Mouse (Mus musculus) hindbrain, embryonic 11.5 days (tissue): ENCODE data around the gene Kansl3. TPM values are rescaled to one million over a fixed set of nuclear protein-coding genes. Genes with fewer than 3 reads are reported as not detected.

ENCODE experiments used
- ATAC-seq: fragments of 200-750 bp; cut with Nextera tagmentation; 2 replicates; pipeline ENCODE4 v1.8.0; 2017; ENCODE audit warnings: mild to moderate bottlenecking, moderate TSS enrichment, moderate library complexity; ENCODE audit not compliant: low FRiP score
- DNase-seq: peaks from one replicate; pipeline ENCODE4 v3.0.0-alpha.2; 2015; ENCODE audit warnings: low spot score
- H3K27ac ChIP-seq: fragments of 300-500 bp; sonication (generic); 2 replicates; pipeline ENCODE4 v1.5.1; 2014; ENCODE audit warnings: mild to moderate bottlenecking, low read depth, low read length
- H3K27me3 ChIP-seq: fragments of 300-500 bp; sonication (generic); 2 replicates; pipeline ENCODE4 v1.6.1; 2014; ENCODE audit warnings: mild to moderate bottlenecking, low read length, moderate library complexity, mixed read lengths; ENCODE audit not compliant: control insufficient read depth, insufficient read depth
- H3K36me3 ChIP-seq: fragments of 300-500 bp; sonication (generic); 2 replicates; pipeline ENCODE4 v1.6.1; 2014; ENCODE audit warnings: mild to moderate bottlenecking, low read length, moderate library complexity, mixed read lengths; ENCODE audit not compliant: control insufficient read depth, insufficient read depth
- H3K4me1 ChIP-seq: fragments of 300-500 bp; sonication (generic); replicated peaks from 2 replicates; pipeline ENCODE4 v1.6.1; 2014; ENCODE audit warnings: low read length, mixed read lengths; ENCODE audit not compliant: control insufficient read depth, insufficient read depth
- H3K4me2 ChIP-seq: fragments of 300-500 bp; sonication (generic); replicated peaks from 2 replicates; pipeline ENCODE4 v1.6.1; 2014; ENCODE audit warnings: mild to moderate bottlenecking, low read depth, low read length
- H3K4me3 ChIP-seq: fragments of 300-500 bp; sonication (generic); 2 replicates; pipeline ENCODE4 v1.5.1; 2014; ENCODE audit warnings: low read depth, low read length
- H3K9ac ChIP-seq: fragments of 300-500 bp; sonication (generic); 2 replicates; pipeline ENCODE4 v1.6.1; 2014; ENCODE audit warnings: low read depth, low read length
- H3K9me3 ChIP-seq: fragments of 300-500 bp; sonication (generic); 2 replicates; pipeline ENCODE4 v1.6.1; 2016; ENCODE audit warnings: low read length; ENCODE audit not compliant: control insufficient read depth
- WGBS: fragments of 180-500 bp; shearing (Covaris S2); extraction: QIAGEN DNeasy Blood & Tissue Kit; methylation state at CpG from one replicate; pipeline ENCODE4 v1.1.7; 2014; 5-methylcytosine and 5-hydroxymethylcytosine counted together
- polyA plus RNA-seq: library from polyadenylated mRNA; unstranded; fragments of >200 nt; fragmentation: Nextera tagmentation; extraction: Ambion mirVana; gene quantifications from 2 replicates; pipeline ENCODE4 v1.2.1, GENCODE M21; 2014

The Kansl3 gene
- polyA plus RNA-seq, 1 experiment from 2014 or later = 30.5 TPM

GRCm38 (mm10) chr1:36325900-36326321, 43.1 kb downstream of the Kansl3 start:
- Histone ChIP-seq H3K27me3 (no peaks in the 10 kb centered on the region), H3K9me3 (no peaks in the 10 kb centered on the region), H3K27ac (no peak overlapping the region), H3K4me3 (no peak overlapping the region), H3K36me3 (no peaks in the 10 kb centered on the region), H3K9ac (no peak overlapping the region), H3K4me1 (no peaks in the 10 kb centered on the region), H3K4me2 (no peak overlapping the region)
- no peak for DNase-seq
- 94% methylated on average over 2 of the region's 2 CpGs for WGBS
- no peak for ATAC-seq

- WGBS = 59% methylated on average over 8 of the region's 8 CpGs
- H3K36me3 ChIP-seq = no peaks in the 10 kb centered on the region
- H3K27me3 ChIP-seq = no peaks in the 10 kb centered on the region
- no peak overlapping the region for H3K9ac ChIP-seq
- no peak overlapping the region for H3K4me2 ChIP-seq
- no peaks in the 10 kb centered on the region for H3K4me1 ChIP-seq
- H3K4me3 ChIP-seq = no peak overlapping the region
- ATAC-seq (no peak; the same call in 1 of the 2 replicates), DNase-seq (peak; percentile 39)
- H3K9me3 ChIP-seq = no peaks in the 10 kb centered on the region
- H3K27ac ChIP-seq = no peak overlapping the region
These were observed 45.1 kb downstream of the Kansl3 start for GRCm38 (mm10) chr1:36323746-36324448.

GRCm38 (mm10) chr1:36323076-36323475, 45.9 kb downstream of the Kansl3 start:
- no peaks in the 10 kb centered on the region for H3K4me1 ChIP-seq
- 69% methylated on average over 9 of the region's 9 CpGs for WGBS
- no peak overlapping the region for H3K9ac ChIP-seq
- DNase-seq (no peak), ATAC-seq (no peak)
- no peak overlapping the region for H3K27ac ChIP-seq
- H3K4me2 ChIP-seq = no peak overlapping the region
- no peak overlapping the region for H3K4me3 ChIP-seq
- no peaks in the 10 kb centered on the region for H3K9me3 ChIP-seq
- H3K27me3 ChIP-seq = no peaks in the 10 kb centered on the region
- H3K36me3 ChIP-seq = no peaks in the 10 kb centered on the region

GRCm38 (mm10) chr1:36321829-36322573, 47.0 kb downstream of the Kansl3 start:
- 80% methylated on average over 11 of the region's 11 CpGs for WGBS
- H3K9me3 ChIP-seq = no peaks in the 10 kb centered on the region
- no peak overlapping the region for H3K4me3 ChIP-seq
- ATAC-seq (no peak), DNase-seq (no peak)
- H3K4me2 ChIP-seq = no peak overlapping the region
- no peaks in the 10 kb centered on the region for H3K4me1 ChIP-seq
- no peaks in the 10 kb centered on the region for H3K27me3 ChIP-seq
- no peaks in the 10 kb centered on the region for H3K36me3 ChIP-seq
- no peak overlapping the region for H3K9ac ChIP-seq
- no peak overlapping the region for H3K27ac ChIP-seq

GRCm38 (mm10) chr1:36321164-36321563, 47.8 kb downstream of the Kansl3 start:
- H3K9ac ChIP-seq = no peak overlapping the region
- ATAC-seq = no peak
- 85% methylated on average over 2 of the region's 2 CpGs for WGBS

GRCm38 (mm10) chr1:36315776-36316100, 53.2 kb downstream of the Kansl3 start:
- no peaks in the 10 kb centered on the region for H3K36me3 ChIP-seq
- H3K9ac ChIP-seq = no peak overlapping the region
- 86% methylated on average over 2 of the region's 2 CpGs for WGBS
- H3K9me3 ChIP-seq = no peaks in the 10 kb centered on the region
- no peaks in the 10 kb centered on the region for H3K4me1 ChIP-seq
- H3K4me3 ChIP-seq = no peak overlapping the region
- DNase-seq (no peak), ATAC-seq (no peak)
- no peak overlapping the region for H3K4me2 ChIP-seq
- no peak overlapping the region for H3K27ac ChIP-seq
- H3K27me3 ChIP-seq = no peaks in the 10 kb centered on the region

More at GRCm38 (mm10) chr1:36321164-36321563, 47.8 kb downstream of the Kansl3 start:
- no peaks in the 10 kb centered on the region for H3K9me3 ChIP-seq
- no peaks in the 10 kb centered on the region for H3K27me3 ChIP-seq
- H3K36me3 ChIP-seq = no peaks in the 10 kb centered on the region
- no peak for DNase-seq
- no peaks in the 10 kb centered on the region for H3K4me1 ChIP-seq
- H3K27ac ChIP-seq = no peak overlapping the region
- H3K4me3 ChIP-seq = no peak overlapping the region
- no peak overlapping the region for H3K4me2 ChIP-seq

- H3K4me2 ChIP-seq = no peak overlapping the region
- 86% methylated on average over 11 of the region's 11 CpGs for WGBS
- no peaks in the 10 kb centered on the region for H3K36me3 ChIP-seq
- ATAC-seq (no peak), DNase-seq (no peak)
- H3K27me3 ChIP-seq = no peaks in the 10 kb centered on the region; the same call in 1 of the 2 replicates
- H3K9me3 ChIP-seq = no peaks in the 10 kb centered on the region
- H3K9ac ChIP-seq = no peak overlapping the region
- no peak overlapping the region for H3K27ac ChIP-seq
- no peak overlapping the region for H3K4me3 ChIP-seq
- H3K4me1 ChIP-seq = no peaks in the 10 kb centered on the region
These were observed 53.8 kb downstream of the Kansl3 start for GRCm38 (mm10) chr1:36314959-36315775.

GRCm38 (mm10) chr1:36309498-36309901, 59.5 kb downstream of the Kansl3 start:
- Histone ChIP-seq H3K9ac (no peak overlapping the region), H3K36me3 (no peaks in the 10 kb centered on the region), H3K27me3 (peaks cover 7% of the 10 kb centered on the region), H3K4me3 (no peak overlapping the region), H3K9me3 (no peaks in the 10 kb centered on the region), H3K4me1 (peaks cover 4% of the 10 kb centered on the region), H3K4me2 (no peak overlapping the region), H3K27ac (no peak overlapping the region)
- ATAC-seq (no peak), DNase-seq (no peak)
- WGBS = 34% methylated on average over 3 of the region's 3 CpGs
